Mouse (Mus musculus): ENCODE results near the gene Cabs1.

Gene Cabs1

DNA sequence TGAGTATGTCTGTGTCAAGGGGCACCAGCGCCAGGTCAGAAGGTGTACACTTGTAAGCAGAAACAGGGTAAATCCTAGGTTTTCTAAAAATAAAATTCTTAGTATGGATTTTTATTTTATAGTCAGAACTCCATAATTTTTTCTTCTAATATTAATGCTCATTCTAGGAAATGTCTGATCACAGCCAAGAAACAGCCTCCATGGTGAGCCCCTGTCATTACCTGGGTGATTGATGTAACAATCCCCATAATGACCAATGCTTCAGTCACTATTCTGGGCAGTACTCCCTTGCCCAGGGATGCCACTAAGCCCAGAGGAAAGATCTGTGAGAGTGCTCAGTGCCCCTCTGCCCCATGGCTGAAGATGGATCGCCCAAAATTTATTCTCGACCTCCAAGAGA, at the start of gene Cabs1:
Gene Cabs1 (plus strand): TSS at position 301 of the 400 bp plus-strand sequence.
- DNase-seq (ENCODE audit: low spot score in 2 of 2), result no peak

DNA sequence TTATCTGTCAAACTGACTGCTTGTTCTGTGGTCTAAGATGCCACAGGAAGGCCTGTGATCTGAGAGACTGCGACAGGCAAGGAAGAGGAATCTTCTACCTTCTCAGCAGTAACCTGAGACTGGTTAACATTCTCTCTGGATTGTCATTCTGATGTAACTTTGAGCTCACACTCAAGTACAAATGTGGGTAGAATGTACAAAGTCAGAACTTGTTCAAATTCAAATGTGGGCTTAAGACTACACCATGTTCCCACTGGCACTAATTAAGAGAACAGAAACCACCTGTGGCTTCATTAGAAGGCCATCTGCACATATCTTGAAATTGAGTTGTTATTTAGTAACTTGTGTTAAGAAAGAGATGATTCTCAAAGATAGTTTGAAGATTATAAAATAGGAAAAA, 47.6 kb upstream of the Cabs1 start:
- no peak for DNase-seq (ENCODE audit: low spot score in 2 of 2)

DNA sequence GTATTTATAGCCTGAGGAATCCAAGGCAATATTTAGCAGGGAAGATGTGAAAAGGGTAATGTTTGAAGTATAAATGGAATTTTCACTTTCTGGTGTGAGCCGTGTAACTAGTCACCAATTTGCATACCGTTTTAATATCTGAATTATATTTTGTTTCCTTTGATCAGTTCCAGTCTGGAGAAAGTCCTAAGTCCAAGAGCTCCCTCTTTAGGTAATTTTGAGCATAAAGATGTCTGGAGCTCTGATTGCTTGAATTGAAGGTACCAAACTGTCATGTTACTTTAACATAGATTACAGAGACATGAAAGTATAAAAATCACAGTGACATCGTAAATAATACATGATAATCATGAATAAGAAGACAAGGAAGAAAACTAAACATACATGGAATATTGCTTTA, 38.5 kb upstream of the Cabs1 start:
- no peak for DNase-seq (ENCODE audit: low spot score in 2 of 2)

DNA sequence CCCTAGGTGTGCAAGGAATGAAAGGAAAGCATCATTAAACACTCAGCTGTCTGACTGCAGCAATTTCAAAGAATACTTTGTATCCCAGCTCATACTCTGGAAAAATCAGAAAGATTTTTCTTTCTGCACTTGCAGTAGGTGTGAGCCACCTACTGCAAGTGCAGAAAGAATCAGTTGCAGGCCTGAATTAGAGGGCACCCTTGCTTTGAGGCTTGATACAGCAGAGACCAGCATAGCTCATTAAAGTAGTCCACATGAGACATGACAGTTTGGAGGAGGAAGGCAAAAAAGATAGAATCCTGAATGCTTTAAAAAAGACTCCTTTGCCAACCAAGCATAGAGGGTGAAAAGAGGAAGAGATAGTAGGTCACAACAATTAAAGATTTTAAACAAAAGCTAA, 36.7 kb upstream of the Cabs1 start:
- DNase-seq (ENCODE audit: low spot score in 2 of 2), result no peak

DNA sequence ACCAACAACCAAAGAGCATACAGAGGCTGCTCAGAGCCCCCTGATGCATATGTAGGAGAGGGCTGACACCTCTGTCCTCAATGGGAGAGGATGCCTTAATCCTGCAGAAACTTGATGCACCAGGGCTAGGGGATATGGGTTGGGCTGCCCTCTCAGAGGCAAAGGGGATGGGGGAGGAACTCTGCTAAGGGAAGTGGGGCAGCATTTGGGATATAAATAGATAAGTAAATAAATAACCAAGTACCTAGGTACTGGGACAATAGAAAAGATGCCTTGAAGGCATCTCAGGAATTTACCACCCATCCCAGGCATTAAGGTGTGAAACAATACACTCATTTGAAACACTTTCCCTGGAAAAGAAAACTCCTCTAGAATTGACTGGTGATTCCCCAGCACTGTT, 27.4 kb upstream of the Cabs1 start:
- no peak for DNase-seq (ENCODE audit: low spot score in 2 of 2)

DNA sequence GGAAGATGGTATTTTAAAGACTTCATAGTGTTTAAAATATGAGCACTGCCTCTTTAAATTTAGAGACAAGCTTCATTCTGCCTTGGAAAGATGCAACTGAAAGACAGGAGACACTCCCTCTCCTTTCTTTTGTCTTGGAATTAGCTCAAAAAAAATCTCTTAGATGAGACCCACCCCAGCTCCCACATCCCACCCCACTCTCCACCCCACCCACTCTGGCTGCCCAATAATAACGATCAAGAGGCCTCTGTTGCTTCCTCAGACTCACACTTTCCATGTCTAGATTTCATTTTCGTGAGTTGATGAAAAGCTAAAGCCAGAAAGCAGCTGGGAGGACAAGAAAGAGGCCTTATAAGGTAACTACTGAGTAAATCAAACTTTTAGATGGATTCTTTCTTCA, 10.0 kb upstream of the Cabs1 start, which contains the start of the genes 2310003L06Rik and Gm28434:
Gene 2310003L06Rik (plus strand): TSS at position 259 of the 400 bp plus-strand sequence.
Gene Gm28434 (plus strand): TSS at position 317 of the 400 bp plus-strand sequence.
- no peak for DNase-seq (ENCODE audit: low spot score in 2 of 2)

DNA sequence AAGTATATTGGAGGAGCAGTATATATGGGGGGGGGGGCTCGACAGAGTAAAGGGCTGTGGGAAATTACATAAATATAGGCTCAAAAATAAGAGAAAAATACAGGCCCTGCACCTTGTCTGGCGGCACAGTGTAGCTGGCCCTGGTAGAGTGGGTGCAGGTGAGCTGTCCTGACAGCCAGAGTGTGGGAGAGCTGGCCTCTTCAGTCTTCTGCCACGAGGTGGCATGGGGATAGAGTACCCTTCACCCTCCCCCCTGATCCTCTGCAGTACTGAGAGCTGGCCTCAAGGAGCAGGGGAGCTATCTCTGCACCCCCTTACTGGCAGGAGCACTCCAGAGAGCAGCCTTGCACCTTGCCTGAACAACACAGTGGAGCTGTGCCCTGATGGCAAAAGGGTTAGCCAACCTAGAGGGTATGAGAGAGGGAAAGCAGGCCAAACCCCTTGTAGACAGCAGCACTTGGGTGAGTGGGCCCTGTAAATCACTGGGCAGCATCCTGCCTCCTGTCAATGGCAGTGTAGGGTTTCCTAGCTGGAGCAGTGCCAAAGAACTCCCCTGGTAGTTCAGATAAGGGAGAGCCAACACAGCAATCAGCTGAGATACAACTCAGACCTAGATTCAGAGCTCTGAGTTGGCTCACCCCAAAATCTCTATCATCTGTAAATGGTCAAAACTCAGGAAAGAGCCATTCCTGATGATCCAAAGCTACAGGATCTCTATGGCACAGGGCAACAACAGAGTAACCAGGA, 3.4 kb downstream of the Cabs1 start:
- no peak for DNase-seq (ENCODE audit: low spot score in 2 of 2)

DNA sequence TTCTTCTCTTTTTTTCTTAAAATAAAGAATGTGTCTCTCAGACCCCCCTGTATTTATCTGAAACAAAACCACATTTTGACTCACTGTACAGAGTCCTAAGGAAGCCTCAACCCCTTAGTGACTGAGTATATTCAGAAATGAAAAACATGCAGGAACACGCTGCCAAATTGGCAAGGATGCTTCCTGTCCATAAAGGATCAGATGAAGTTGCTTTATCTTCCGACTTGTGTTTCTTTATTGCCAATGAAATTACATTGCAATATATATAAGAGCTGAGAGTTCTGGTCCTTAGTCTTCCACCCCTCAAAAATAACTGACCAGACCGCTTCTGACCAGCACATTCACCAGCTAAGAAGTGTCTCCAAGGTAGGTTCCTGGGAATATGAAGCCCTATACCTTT, 23.0 kb downstream of the Cabs1 start, which contains the start of gene Smr3a:
Gene Smr3a (plus strand): TSS at position 301 of the 400 bp plus-strand sequence.
- no peak for DNase-seq (ENCODE audit: low spot score in 2 of 2)

DNA sequence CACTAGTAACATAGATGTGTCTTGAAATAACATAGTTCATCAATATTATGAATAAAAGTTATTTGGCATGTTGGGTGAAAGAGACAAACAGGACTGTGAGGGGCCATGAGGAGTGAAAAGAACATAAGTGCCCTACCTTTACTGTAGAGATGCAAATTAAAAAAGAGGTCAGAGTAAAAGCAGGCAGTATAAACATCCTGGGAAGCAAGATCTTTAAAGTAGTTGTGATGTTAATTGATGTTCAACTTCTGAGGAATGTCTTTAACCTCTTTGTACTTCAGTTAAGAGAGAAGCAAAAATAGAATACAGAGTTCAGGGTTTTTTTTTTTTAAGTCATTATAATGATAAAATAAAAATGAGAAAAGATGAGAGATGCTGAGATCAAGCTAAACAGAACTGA, 26.0 kb downstream of the Cabs1 start:
- no peak for DNase-seq (ENCODE audit: low spot score in 2 of 2)
